Comparison of ENCODE assay signal across 7 mouse cellular contexts in genomic region chr19:5794771-5795576, GRCm38 (mm10). TPM values are rescaled to one million over a fixed set of nuclear protein-coding genes. Genes with fewer than 3 reads are reported as not detected.
A peak's percentile ranks its signal among the peaks of the same experiment; 100 is the strongest.
DNase-seq lines count a peak whose midpoint lies in the region; ATAC-seq lines count a peak whose summit lies in the region.

No protein-coding gene starts in this region.

- peaks cover 40% of the 10 kb centered on the region for H3K36me3 ChIP-seq in embryonic facial prominence, embryonic 13.5 days
- peaks cover 41% of the 10 kb centered on the region for H3K36me3 ChIP-seq in hindbrain, embryonic 13.5 days
- H3K36me3 ChIP-seq in liver, embryonic 13.5 days = peaks cover 50% of the 10 kb centered on the region
- peaks cover 35% of the 10 kb centered on the region for H3K36me3 ChIP-seq in neural tube, embryonic 15.5 days

- H3K9ac ChIP-seq in embryonic facial prominence, embryonic 13.5 days = peak overlapping the region; percentile 41; the same call in 1 of the 2 replicates
- peak overlapping the region; percentile 84 for H3K9ac ChIP-seq in hindbrain, embryonic 13.5 days
- peak overlapping the region; percentile 24 for H3K9ac ChIP-seq in liver, embryonic 13.5 days
- peak overlapping the region; percentile 38; the same call in 1 of the 2 replicates for H3K9ac ChIP-seq in neural tube, embryonic 15.5 days (replicated peaks)

- H3K4me3 ChIP-seq in embryonic facial prominence, embryonic 13.5 days = peak overlapping the region; percentile 91; the same call in 1 of the 2 replicates
- peak overlapping the region; percentile 87 for H3K4me3 ChIP-seq in hindbrain, embryonic 13.5 days
- peak overlapping the region; percentile 18 for H3K4me3 ChIP-seq in liver, embryonic 13.5 days (replicated peaks)
- H3K4me3 ChIP-seq in neural tube, embryonic 15.5 days (replicated peaks) = peak overlapping the region; percentile 88

- DNase-seq in B cell, adult 2 months = peak; percentile 38 to 42
- peak; percentile 78 for DNase-seq in ES-CJ7 (ENCODE audit: low read depth, low spot score)
- no peak for DNase-seq in liver, embryonic 13.5 days
- DNase-seq in left cerebral cortex, postnatal 4 days = no peak

- peaks cover 37% of the 10 kb centered on the region for H3K4me1 ChIP-seq in embryonic facial prominence, embryonic 13.5 days
- peaks cover 41% of the 10 kb centered on the region for H3K4me1 ChIP-seq in hindbrain, embryonic 13.5 days (replicated peaks)
- H3K4me1 ChIP-seq in liver, embryonic 13.5 days (replicated peaks) = peaks cover 60% of the 10 kb centered on the region
- peaks cover 36% of the 10 kb centered on the region for H3K4me1 ChIP-seq in neural tube, embryonic 15.5 days

- intact Hi-C loops in left cerebral cortex, postnatal 4 days (cut with DNase I) = loop anchor here (5.0 kb wide), 1 partner anchor 82 kb away; the partner anchor contains the start of genes Frmd8 and Slc25a45

- peak overlapping the region; percentile 95; the same call in 1 of the 2 replicates for H3K4me2 ChIP-seq in embryonic facial prominence, embryonic 13.5 days
- peak overlapping the region; percentile 99 for H3K4me2 ChIP-seq in hindbrain, embryonic 13.5 days
- peak overlapping the region; percentile 89 for H3K4me2 ChIP-seq in liver, embryonic 13.5 days
- peak overlapping the region; percentile 93 for H3K4me2 ChIP-seq in neural tube, embryonic 15.5 days

- WGBS in embryonic facial prominence, embryonic 13.5 days = 37% methylated on average over 5 of the region's 5 CpGs
- WGBS in hindbrain, embryonic 13.5 days = 33% methylated on average over 5 of the region's 5 CpGs
- 35% methylated on average over 5 of the region's 5 CpGs for WGBS in liver, embryonic 13.5 days (ENCODE audit: insufficient replicate concordance)
- WGBS in neural tube, embryonic 15.5 days = 27% methylated on average over 5 of the region's 5 CpGs

- ATAC-seq in embryonic facial prominence, embryonic 13.5 days (ENCODE audit: insufficient number of reproducible peaks, insufficient read depth, low FRiP score, low TSS enrichment, low read depth) = 0 out of 2 replicates have a peak, but pooled peaks have one; percentile 17
- ATAC-seq in hindbrain, embryonic 13.5 days (ENCODE audit: low FRiP score) = 0 out of 2 replicates have a peak, but pooled peaks have one; percentile 33
- peak; percentile 29 for ATAC-seq in liver, embryonic 13.5 days (ENCODE audit: low read depth)
- ATAC-seq in neural tube, embryonic 15.5 days (ENCODE audit: low FRiP score) = no peak

- H3K27ac ChIP-seq in embryonic facial prominence, embryonic 13.5 days = peak overlapping the region; percentile 78
- peak overlapping the region; percentile 58 for H3K27ac ChIP-seq in hindbrain, embryonic 13.5 days
- H3K27ac ChIP-seq in liver, embryonic 13.5 days = peak overlapping the region; percentile 99
- peak overlapping the region; percentile 49 for H3K27ac ChIP-seq in neural tube, embryonic 15.5 days (replicated peaks)

- no peaks in the 10 kb centered on the region for H3K9me3 ChIP-seq in embryonic facial prominence, embryonic 13.5 days
- no peaks in the 10 kb centered on the region for H3K9me3 ChIP-seq in hindbrain, embryonic 13.5 days
- no peaks in the 10 kb centered on the region for H3K9me3 ChIP-seq in liver, embryonic 13.5 days (replicated peaks)
- H3K9me3 ChIP-seq in neural tube, embryonic 15.5 days (replicated peaks) = no peaks in the 10 kb centered on the region

- H3K27me3 ChIP-seq in embryonic facial prominence, embryonic 13.5 days = no peaks in the 10 kb centered on the region
- H3K27me3 ChIP-seq in hindbrain, embryonic 13.5 days = no peaks in the 10 kb centered on the region
- no peaks in the 10 kb centered on the region for H3K27me3 ChIP-seq in liver, embryonic 13.5 days
- H3K27me3 ChIP-seq in neural tube, embryonic 15.5 days (replicated peaks) = no peaks in the 10 kb centered on the region

RNA-seq across cellular contexts. Expression of gene Scyl1, which starts 23.8 kb away (rescaled TPM):
- polyA plus RNA-seq in embryonic facial prominence, embryonic 13.5 days (2015; fragmentation: Nextera tagmentation; extraction: Ambion mirVana) = 73.0 and 75.3 TPM in 2 replicates
- 67.6 and 72.4 TPM in 2 replicates for polyA plus RNA-seq in hindbrain, embryonic 13.5 days (2015; fragmentation: Nextera tagmentation; extraction: Ambion mirVana)
- 25.2 and 27.5 TPM in 2 replicates for polyA plus RNA-seq in liver, embryonic 13.5 days (2015; fragmentation: Nextera tagmentation; extraction: Ambion mirVana)
- 81.6 and 83.1 TPM in 2 replicates for polyA plus RNA-seq in neural tube, embryonic 15.5 days (2015; fragmentation: Nextera tagmentation; extraction: Ambion mirVana)
- 10 to 100 TPM; 81.7 to 81.8 TPM for total RNA-seq in left cerebral cortex, postnatal 4 days (2021)

RNA-seq across cellular contexts. Expression of gene Ltbp3, which starts 54.3 kb away (rescaled TPM):
- 44.4 and 47.8 TPM in 2 replicates for polyA plus RNA-seq in embryonic facial prominence, embryonic 13.5 days (2015; fragmentation: Nextera tagmentation; extraction: Ambion mirVana)
- polyA plus RNA-seq in hindbrain, embryonic 13.5 days (2015; fragmentation: Nextera tagmentation; extraction: Ambion mirVana) = 10.6 and 11.2 TPM in 2 replicates
- 1.1 and 2.7 TPM in 2 replicates for polyA plus RNA-seq in liver, embryonic 13.5 days (2015; fragmentation: Nextera tagmentation; extraction: Ambion mirVana)
- polyA plus RNA-seq in neural tube, embryonic 15.5 days (2015; fragmentation: Nextera tagmentation; extraction: Ambion mirVana) = 15.6 and 19.1 TPM in 2 replicates
- total RNA-seq in left cerebral cortex, postnatal 4 days (2021) = 10 to 100 TPM; 23.8 to 23.9 TPM

Comparison
In these comparisons a context has a peak if more than half of its experiments do, and no peak if none do; other contexts are left out.
1. DNase-seq: peak in B cell, adult 2 months (2 of 2) and ES-CJ7 (single experiment); none in liver, embryonic 13.5 days (single experiment) and left cerebral cortex, postnatal 4 days (single experiment).
2. H3K27ac ChIP-seq: peak in every context shown above with its lines; median percentile 99 in liver, embryonic 13.5 days; 78 in embryonic facial prominence, embryonic 13.5 days; 58 in hindbrain, embryonic 13.5 days; 49 in neural tube, embryonic 15.5 days.
3. H3K4me3 ChIP-seq: peak in every context shown above with its lines; median percentile 91 in embryonic facial prominence, embryonic 13.5 days; 88 in neural tube, embryonic 15.5 days; 87 in hindbrain, embryonic 13.5 days; 18 in liver, embryonic 13.5 days.
4. H3K9ac ChIP-seq: peak in every context shown above with its lines; median percentile 84 in hindbrain, embryonic 13.5 days; 41 in embryonic facial prominence, embryonic 13.5 days; 38 in neural tube, embryonic 15.5 days; 24 in liver, embryonic 13.5 days.
5. Peak in every context shown above with its lines, with median percentiles within 50 percentile points of each other: H3K4me2 ChIP-seq.